Comparison of ENCODE assay signal across 28 mouse cellular contexts in the genomic region with DNA sequence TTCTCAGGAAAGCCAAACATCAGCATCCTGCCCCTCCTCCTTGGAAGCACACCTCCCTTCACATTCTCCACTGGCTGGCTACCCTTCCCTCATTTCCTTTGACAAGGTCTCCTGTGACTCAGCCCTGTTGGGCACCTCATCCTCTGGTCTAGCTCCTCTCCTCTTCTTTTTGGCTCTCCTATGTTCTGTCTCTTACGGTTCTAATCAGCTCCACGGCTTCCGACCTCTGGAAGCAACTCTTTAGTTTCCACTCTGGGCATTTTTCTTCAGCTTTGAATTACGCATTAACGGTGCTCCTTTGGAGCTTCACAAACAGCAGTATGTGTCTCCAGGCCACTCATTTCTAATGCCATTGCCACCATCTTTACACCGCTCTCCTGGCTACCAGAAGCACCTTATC.
"Had no signal": no experiment of that assay in that cellular context is flagged by ENCODE, and none has a peak within 500 bp of the region (broad histone marks: within the 10 kb centered on the region; RNA-seq: fewer than 3 reads in every experiment).

No protein-coding gene starts in this region.

- H3K27me3 ChIP-seq: embryonic facial prominence, embryonic 12.5 days; embryonic facial prominence, embryonic 13.5 days; embryonic facial prominence, embryonic 15.5 days; forebrain, embryonic 12.5 days; forebrain, embryonic 13.5 days; forebrain, embryonic 15.5 days had no signal

- H3K27ac ChIP-seq: embryonic facial prominence, embryonic 10.5 days; embryonic facial prominence, embryonic 12.5 days; embryonic facial prominence, embryonic 13.5 days; embryonic facial prominence, embryonic 15.5 days; forebrain, embryonic 10.5 days; forebrain, embryonic 12.5 days; forebrain, embryonic 13.5 days; forebrain, embryonic 15.5 days; gastrocnemius, adult 2 months had no signal

- H3K4me3 ChIP-seq: embryonic facial prominence, embryonic 10.5 days; embryonic facial prominence, embryonic 12.5 days; embryonic facial prominence, embryonic 13.5 days; embryonic facial prominence, embryonic 15.5 days; erythroblast, embryonic 14.5 days; forebrain, embryonic 10.5 days; forebrain, embryonic 12.5 days; forebrain, embryonic 13.5 days; forebrain, embryonic 15.5 days; gastrocnemius, adult 2 months had no signal

- H3K4me1 ChIP-seq: embryonic facial prominence, embryonic 10.5 days had no signal

- DNase-seq: cerebellum, adult 18-20 months; cerebellum, adult 2 months; cerebellum, adult 8-10 months; cerebellum, adult 9-10 months; cerebellum, adult 9-11 months; cerebellum, postnatal 10 days; cerebellum, postnatal 14 days; cerebellum, postnatal 25 days; cerebellum, postnatal 36 days; embryo, embryonic 11 days; forebrain, postnatal 0 days; gastrocnemius, adult 2 months; gastrocnemius, postnatal 10 days; gastrocnemius, postnatal 14 days; gastrocnemius, postnatal 25 days; gastrocnemius, postnatal 36 days; heart, adult 18-20 months had no signal

- ATAC-seq: forebrain, embryonic 13.5 days; forebrain, embryonic 14.5 days; forebrain, embryonic 15.5 days; forebrain, embryonic 16.5 days; forebrain, postnatal 0 days had no signal

- H3K36me3 ChIP-seq: embryonic facial prominence, embryonic 12.5 days; embryonic facial prominence, embryonic 15.5 days; forebrain, embryonic 12.5 days; forebrain, embryonic 15.5 days had no signal

- H3K9me3 ChIP-seq: embryonic facial prominence, embryonic 10.5 days; embryonic facial prominence, embryonic 12.5 days; embryonic facial prominence, embryonic 13.5 days; embryonic facial prominence, embryonic 15.5 days; forebrain, embryonic 10.5 days; forebrain, embryonic 12.5 days; forebrain, embryonic 13.5 days; forebrain, embryonic 15.5 days had no signal
